Mouse (Mus musculus) stomach, embryonic 14.5 days (tissue): ENCODE measurements around the gene Methig1. TPM values are rescaled to one million over a fixed set of nuclear protein-coding genes. Genes with fewer than 3 reads are reported as not detected.
A peak's percentile ranks its signal among the peaks of the same experiment; 100 is the strongest.
"Not testable (repeated sequence)": the region's sequence is repeated elsewhere in the genome, so short reads cannot be mapped to it uniquely, and the experiment has no call there.

ENCODE experiments used
- ATAC-seq: fragments of 200-750 bp; cut with Nextera tagmentation; 2 replicates; pipeline ENCODE4 v1.8.0; 2017; ENCODE audit warnings: low read depth, moderate TSS enrichment; ENCODE audit not compliant: insufficient number of reproducible peaks, insufficient read depth, low FRiP score
- H3K27ac ChIP-seq: fragments of 300-500 bp; sonication (generic); 2 replicates; pipeline ENCODE4 v1.5.1; 2014; ENCODE audit warnings: mild to moderate bottlenecking, low read length, moderate library complexity, mixed read lengths
- H3K27me3 ChIP-seq: fragments of 300-500 bp; sonication (generic); 2 replicates; pipeline ENCODE4 v1.6.1; 2014; ENCODE audit warnings: low read length, control low read depth, mixed read lengths; ENCODE audit not compliant: control insufficient read depth, insufficient read depth
- H3K36me3 ChIP-seq: fragments of 300-500 bp; sonication (generic); 2 replicates; pipeline ENCODE4 v1.6.1; 2014; ENCODE audit warnings: mild to moderate bottlenecking, control low read depth, low read length, moderate library complexity, mixed read lengths; ENCODE audit not compliant: control insufficient read depth, insufficient read depth
- H3K4me1 ChIP-seq: fragments of 300-500 bp; sonication (generic); 2 replicates; pipeline ENCODE4 v1.6.1; 2014; ENCODE audit warnings: low read length, control low read depth, mixed read lengths; ENCODE audit not compliant: control insufficient read depth, insufficient read depth
- H3K4me2 ChIP-seq: fragments of 300-500 bp; sonication (generic); replicated peaks from 2 replicates; pipeline ENCODE4 v1.6.1; 2014; ENCODE audit warnings: low read depth, low read length, control low read depth
- H3K4me3 ChIP-seq: fragments of 300-500 bp; sonication (generic); 2 replicates; pipeline ENCODE4 v1.5.1; 2014; ENCODE audit warnings: low read depth, low read length, control low read depth
- H3K9ac ChIP-seq: fragments of 300-500 bp; sonication (generic); replicated peaks from 2 replicates; pipeline ENCODE4 v1.6.1; 2014; ENCODE audit warnings: low read depth, mild to moderate bottlenecking, control low read depth, low read length, moderate library complexity, mixed read lengths
- H3K9me3 ChIP-seq: fragments of 300-500 bp; sonication (generic); 2 replicates; pipeline ENCODE4 v1.6.1; 2016; ENCODE audit warnings: low read depth, low read length, control low read depth; ENCODE audit not compliant: control insufficient read depth
- WGBS: fragments of 180-500 bp; shearing (Covaris S2); extraction: QIAGEN DNeasy Blood & Tissue Kit; methylation state at CpG from one replicate; pipeline ENCODE4 v1.1.7; 2014; 5-methylcytosine and 5-hydroxymethylcytosine counted together
- polyA plus RNA-seq: library from polyadenylated mRNA; unstranded; fragments of >200 nt; fragmentation: Nextera tagmentation; extraction: Ambion mirVana; gene quantifications from 2 replicates; pipeline ENCODE4 v1.2.1, GENCODE M21; 2014

Methig1 gene
- 0.41 TPM in 1 of 2 replicates, not detected in the other for polyA plus RNA-seq

GRCm38 (mm10) chr15:100352711-100353250 is at the start of gene Methig1, which contains the start of gene Mettl7a2:
Methig1 (plus strand) TSS chr15:100353149.
Mettl7a2 (plus strand) TSS chr15:100353200.
- no peak for ATAC-seq
- Histone ChIP-seq H3K27ac (no peak within 1 kb of the TSS), H3K4me2 (no peak within 1 kb of the TSS), H3K9me3 (no peaks in the 10 kb centered on the region), H3K36me3 (no peaks in the 10 kb centered on the region), H3K4me1 (peaks cover 3% of the 10 kb centered on the region; the same call in 1 of the 2 replicates), H3K9ac (no peak within 1 kb of the TSS), H3K27me3 (no peaks in the 10 kb centered on the region), H3K4me3 (no peak within 1 kb of the TSS)
- 81% methylated on average over 10 of the region's 10 CpGs for WGBS

- peaks cover 9% of the 10 kb centered on the region; the same call in 1 of the 2 replicates for H3K4me1 ChIP-seq
- no peaks in the 10 kb centered on the region for H3K27me3 ChIP-seq
- peak overlapping the region; percentile 46 for H3K4me3 ChIP-seq
- no peak overlapping the region for H3K27ac ChIP-seq
- no peaks in the 10 kb centered on the region for H3K36me3 ChIP-seq
- 45% methylated on average over 8 of the region's 8 CpGs for WGBS
- no peaks in the 10 kb centered on the region for H3K9me3 ChIP-seq
- ATAC-seq: no peak
- peak overlapping the region; percentile 61 for H3K4me2 ChIP-seq
- no peak overlapping the region for H3K9ac ChIP-seq
Measured at GRCm38 (mm10) chr15:100303428-100304018, 49.4 kb upstream of the Methig1 start.

- Histone ChIP-seq H3K27ac (peak within 1 kb of the TSS; percentile 84), H3K4me1 (peaks cover 9% of the 10 kb centered on the region; the same call in 1 of the 2 replicates), H3K4me3 (peak within 1 kb of the TSS; percentile 46), H3K9ac (peak within 1 kb of the TSS; percentile 45), H3K36me3 (no peaks in the 10 kb centered on the region), H3K27me3 (no peaks in the 10 kb centered on the region), H3K9me3 (no peaks in the 10 kb centered on the region), H3K4me2 (peak within 1 kb of the TSS; percentile 61)
- WGBS: 2% methylated on average over 22 of the region's 30 CpGs
- ATAC-seq: peak; percentile 77; the same call in 1 of the 2 replicates
Measured at GRCm38 (mm10) chr15:100304019-100304991, 48.6 kb upstream of the Methig1 start, which contains the start of gene Mettl7a1. Mettl7a1 (plus strand) TSS chr15:100304140.

GRCm38 (mm10) chr15:100306201-100306600 is 46.7 kb upstream of the Methig1 start:
- no peak overlapping the region for H3K27ac ChIP-seq
- H3K36me3 ChIP-seq: no peaks in the 10 kb centered on the region
- no peak overlapping the region; the same call in 1 of the 2 replicates for H3K4me2 ChIP-seq
- H3K9ac ChIP-seq: no peak overlapping the region
- no peak for ATAC-seq
- no peak overlapping the region for H3K4me3 ChIP-seq
- WGBS: 67% methylated on average over 2 of the region's 2 CpGs
- peaks cover 9% of the 10 kb centered on the region; the same call in 1 of the 2 replicates for H3K4me1 ChIP-seq
- H3K9me3 ChIP-seq: no peaks in the 10 kb centered on the region
- no peaks in the 10 kb centered on the region for H3K27me3 ChIP-seq

- not testable (repeated sequence) for H3K9me3 ChIP-seq, H3K27ac ChIP-seq, H3K27me3 ChIP-seq, H3K9ac ChIP-seq, H3K4me2 ChIP-seq, H3K36me3 ChIP-seq, H3K4me3 ChIP-seq
- peak; percentile 34; the same call in 1 of the 2 replicates for ATAC-seq
- WGBS: 27% methylated on average over 9 of the region's 11 CpGs
- H3K4me1 ChIP-seq: peaks cover 13% of the 10 kb centered on the region; the same call in 1 of the 2 replicates
Measured at GRCm38 (mm10) chr15:100307438-100308096, 45.4 kb upstream of the Methig1 start.

- H3K4me3 ChIP-seq: no peak overlapping the region
- H3K36me3 ChIP-seq: no peaks in the 10 kb centered on the region
- H3K9ac ChIP-seq: no peak overlapping the region
- ATAC-seq: no peak
- peaks cover 4% of the 10 kb centered on the region; the same call in 1 of the 2 replicates for H3K4me1 ChIP-seq
- H3K27ac ChIP-seq: peak overlapping the region; percentile 36; the same call in 1 of the 2 replicates
- no peak overlapping the region for H3K4me2 ChIP-seq
- H3K9me3 ChIP-seq: no peaks in the 10 kb centered on the region
- 65% methylated on average over 2 of the region's 2 CpGs for WGBS
- H3K27me3 ChIP-seq: no peaks in the 10 kb centered on the region
Measured at GRCm38 (mm10) chr15:100312346-100312745, 40.6 kb upstream of the Methig1 start.

GRCm38 (mm10) chr15:100314448-100315145 is 38.4 kb upstream of the Methig1 start:
- Histone ChIP-seq H3K9ac (no peak overlapping the region), H3K27me3 (no peaks in the 10 kb centered on the region), H3K4me1 (peaks cover 4% of the 10 kb centered on the region; the same call in 1 of the 2 replicates), H3K4me2 (no peak overlapping the region), H3K27ac (no peak overlapping the region), H3K9me3 (no peaks in the 10 kb centered on the region), H3K36me3 (no peaks in the 10 kb centered on the region), H3K4me3 (no peak overlapping the region)
- ATAC-seq: no peak
- WGBS: 90% methylated on average over 5 of the region's 5 CpGs
